Mouse (Mus musculus) embryonic facial prominence, embryonic 14.5 days (tissue): ENCODE measurements around the gene Plekhm3. TPM values are rescaled to one million over a fixed set of nuclear protein-coding genes. Genes with fewer than 3 reads are reported as not detected.

Experiments used
- ATAC-seq: fragments of 200-750 bp; cut with Nextera tagmentation; 2 replicates; pipeline ENCODE4 v1.8.0; 2017; ENCODE audit warnings: low read depth, moderate number of reproducible peaks, moderate TSS enrichment
- DNase-seq: peaks from one replicate; pipeline ENCODE4 v3.0.0-alpha.2; 2015; ENCODE audit warnings: low spot score
- H3K27ac ChIP-seq: fragments of 300-500 bp; sonication (generic); replicated peaks from 2 replicates; pipeline ENCODE4 v1.5.1; 2014; ENCODE audit warnings: low read depth, mild to moderate bottlenecking, low read length, moderate library complexity
- H3K27me3 ChIP-seq: fragments of 300-500 bp; sonication (generic); replicated peaks from 2 replicates; pipeline ENCODE4 v1.6.1; 2014; ENCODE audit warnings: low read length; ENCODE audit not compliant: control insufficient read depth, insufficient read depth
- H3K36me3 ChIP-seq: fragments of 300-500 bp; sonication (generic); 2 replicates; pipeline ENCODE4 v1.6.1; 2014; ENCODE audit warnings: low read length, mixed read lengths; ENCODE audit not compliant: control insufficient read depth, insufficient read depth
- H3K4me1 ChIP-seq: fragments of 300-500 bp; sonication (generic); 2 replicates; pipeline ENCODE4 v1.6.1; 2014; ENCODE audit warnings: antibody characterized with exemption, low read length; ENCODE audit not compliant: control insufficient read depth, insufficient read depth
- H3K4me2 ChIP-seq: fragments of 300-500 bp; sonication (generic); 2 replicates; pipeline ENCODE4 v1.6.1; 2014; ENCODE audit warnings: low read depth, mild to moderate bottlenecking, low read length, moderate library complexity, mixed read lengths
- H3K4me3 ChIP-seq: fragments of 300-500 bp; sonication (generic); 2 replicates; pipeline ENCODE4 v1.5.1; 2014; ENCODE audit warnings: low read depth, mild to moderate bottlenecking, low read length
- H3K9ac ChIP-seq: fragments of 300-500 bp; sonication (generic); 2 replicates; pipeline ENCODE4 v1.6.1; 2014; ENCODE audit warnings: low read depth, mild to moderate bottlenecking, low read length, moderate library complexity, mixed read lengths
- H3K9me3 ChIP-seq: fragments of 300-500 bp; sonication (generic); 2 replicates; pipeline ENCODE4 v1.6.1; 2016; ENCODE audit warnings: low read length; ENCODE audit not compliant: control insufficient read depth
- WGBS: fragments of 180-500 bp; shearing (Covaris S2); extraction: QIAGEN DNeasy Blood & Tissue Kit; methylation state at CpG from one replicate; pipeline ENCODE4 v1.1.7; 2014; 5-methylcytosine and 5-hydroxymethylcytosine counted together
- polyA plus RNA-seq: library from polyadenylated mRNA; unstranded; fragments of >200 nt; fragmentation: Nextera tagmentation; extraction: Ambion mirVana; gene quantifications from 2 replicates; pipeline ENCODE4 v1.2.1, GENCODE M21; 2014

Plekhm3 gene
- polyA plus RNA-seq, 1 experiment from 2014 or later: 6.0 TPM

GRCm38 (mm10) chr1:64903415-64903814, 53.2 kb downstream of the Plekhm3 start:
- Histone ChIP-seq H3K4me1 (no peaks in the 10 kb centered on the region), H3K9ac (no peak overlapping the region), H3K36me3 (no peaks in the 10 kb centered on the region), H3K4me2 (no peak overlapping the region), H3K27ac (no peak overlapping the region), H3K9me3 (no peaks in the 10 kb centered on the region), H3K4me3 (no peak overlapping the region), H3K27me3 (no peaks in the 10 kb centered on the region)
- WGBS: 68% methylated on average over 4 of the region's 4 CpGs
- no peak for ATAC-seq
- peak; percentile 61 for DNase-seq

GRCm38 (mm10) chr1:64902804-64903203, 53.8 kb downstream of the Plekhm3 start:
- H3K27me3 ChIP-seq: no peaks in the 10 kb centered on the region
- H3K9ac ChIP-seq: no peak overlapping the region
- DNase-seq: no peak
- no peak overlapping the region for H3K27ac ChIP-seq
- H3K9me3 ChIP-seq: no peaks in the 10 kb centered on the region
- no peak for ATAC-seq
- H3K36me3 ChIP-seq: no peaks in the 10 kb centered on the region
- no peak overlapping the region for H3K4me3 ChIP-seq
- H3K4me2 ChIP-seq: no peak overlapping the region
- no peaks in the 10 kb centered on the region for H3K4me1 ChIP-seq
- WGBS: 83% methylated on average over 2 of the region's 2 CpGs

- H3K4me2 ChIP-seq: no peak overlapping the region
- WGBS: 84% methylated on average over 3 of the region's 3 CpGs
- DNase-seq (no peak), ATAC-seq (no peak)
- H3K27me3 ChIP-seq: no peaks in the 10 kb centered on the region
- no peak overlapping the region for H3K27ac ChIP-seq
- no peaks in the 10 kb centered on the region for H3K9me3 ChIP-seq
- no peaks in the 10 kb centered on the region for H3K36me3 ChIP-seq
- no peaks in the 10 kb centered on the region for H3K4me1 ChIP-seq
- H3K4me3 ChIP-seq: no peak overlapping the region
- H3K9ac ChIP-seq: no peak overlapping the region
Observed at GRCm38 (mm10) chr1:64899763-64900162, 56.9 kb downstream of the Plekhm3 start.

GRCm38 (mm10) chr1:64897485-64897884, 59.1 kb downstream of the Plekhm3 start:
- H3K4me2 ChIP-seq: no peak overlapping the region
- H3K9me3 ChIP-seq: no peaks in the 10 kb centered on the region
- no peak overlapping the region for H3K4me3 ChIP-seq
- no peak overlapping the region for H3K9ac ChIP-seq
- ATAC-seq (no peak), DNase-seq (no peak)
- H3K4me1 ChIP-seq: no peaks in the 10 kb centered on the region
- no peak overlapping the region for H3K27ac ChIP-seq
- H3K27me3 ChIP-seq: no peaks in the 10 kb centered on the region
- no peaks in the 10 kb centered on the region for H3K36me3 ChIP-seq
- WGBS: 90% methylated on average over 2 of the region's 2 CpGs

- Histone ChIP-seq H3K27me3 (no peaks in the 10 kb centered on the region), H3K36me3 (no peaks in the 10 kb centered on the region), H3K27ac (no peak overlapping the region), H3K4me2 (no peak overlapping the region), H3K9me3 (no peaks in the 10 kb centered on the region), H3K9ac (no peak overlapping the region), H3K4me1 (no peaks in the 10 kb centered on the region), H3K4me3 (no peak overlapping the region)
- 85% methylated on average over 7 of the region's 7 CpGs for WGBS
- DNase-seq: no peak
- ATAC-seq: no peak
Observed at GRCm38 (mm10) chr1:64893806-64894205, 62.8 kb downstream of the Plekhm3 start.

GRCm38 (mm10) chr1:64891332-64891731, 65.3 kb downstream of the Plekhm3 start:
- ATAC-seq: peak; percentile 82; the same call in 1 of the 2 replicates
- WGBS: 43% methylated on average over 4 of the region's 4 CpGs
- Histone ChIP-seq H3K4me1 (peaks cover 4% of the 10 kb centered on the region; the same call in 1 of the 2 replicates), H3K4me3 (no peak overlapping the region), H3K9ac (no peak overlapping the region), H3K27ac (no peak overlapping the region), H3K36me3 (no peaks in the 10 kb centered on the region), H3K9me3 (no peaks in the 10 kb centered on the region), H3K27me3 (no peaks in the 10 kb centered on the region), H3K4me2 (no peak overlapping the region)
- peak; percentile 59 for DNase-seq

- no peak for ATAC-seq
- H3K36me3 ChIP-seq: no peaks in the 10 kb centered on the region
Observed at GRCm38 (mm10) chr1:64887502-64888203, 69.0 kb downstream of the Plekhm3 start.

GRCm38 (mm10) chr1:64886718-64887117, 69.9 kb downstream of the Plekhm3 start:
- 89% methylated on average over 6 of the region's 6 CpGs for WGBS
- DNase-seq: no peak

More at GRCm38 (mm10) chr1:64887502-64888203, 69.0 kb downstream of the Plekhm3 start:
- 75% methylated on average over 2 of the region's 2 CpGs for WGBS
- no peak overlapping the region for H3K4me3 ChIP-seq
- H3K4me2 ChIP-seq: no peak overlapping the region
- H3K27ac ChIP-seq: no peak overlapping the region
- no peaks in the 10 kb centered on the region for H3K27me3 ChIP-seq
- H3K9ac ChIP-seq: no peak overlapping the region
- H3K4me1 ChIP-seq: peaks cover 10% of the 10 kb centered on the region
- DNase-seq: no peak
- H3K9me3 ChIP-seq: no peaks in the 10 kb centered on the region

GRCm38 (mm10) chr1:64885328-64885727, 71.3 kb downstream of the Plekhm3 start:
- H3K27me3 ChIP-seq: no peaks in the 10 kb centered on the region
- 59% methylated on average over 3 of the region's 3 CpGs for WGBS

More at GRCm38 (mm10) chr1:64886718-64887117, 69.9 kb downstream of the Plekhm3 start:
- Histone ChIP-seq H3K27ac (no peak overlapping the region), H3K9ac (no peak overlapping the region), H3K4me1 (peaks cover 10% of the 10 kb centered on the region), H3K4me2 (no peak overlapping the region), H3K9me3 (no peaks in the 10 kb centered on the region), H3K27me3 (no peaks in the 10 kb centered on the region), H3K4me3 (no peak overlapping the region), H3K36me3 (no peaks in the 10 kb centered on the region)
- no peak for ATAC-seq

More at GRCm38 (mm10) chr1:64885328-64885727, 71.3 kb downstream of the Plekhm3 start:
- ATAC-seq (no peak), DNase-seq (no peak)
- Histone ChIP-seq H3K4me3 (no peak overlapping the region), H3K4me2 (no peak overlapping the region), H3K27ac (no peak overlapping the region), H3K36me3 (no peaks in the 10 kb centered on the region), H3K9me3 (no peaks in the 10 kb centered on the region), H3K9ac (no peak overlapping the region), H3K4me1 (peaks cover 10% of the 10 kb centered on the region)
